Mouse (Mus musculus) left cerebral cortex, postnatal 25 days (tissue): ENCODE results near the gene Rnf17. TPM values are rescaled to one million over a fixed set of nuclear protein-coding genes. Genes with fewer than 3 reads are reported as not detected.

Experiments used
- DNase-seq, 2 experiments: peaks; one replicate each; pipeline ENCODE4 v3.0.0; 2022; ENCODE audit warnings: low spot score in 2 of 2, mixed read lengths in 1 of 2
- intact Hi-C: fragments of 180-260 bp; cut with DNase I; formaldehyde crosslinking; loops from one replicate; pipeline ENCODE4 v1.15.1; 2025
- total RNA-seq, 2 experiments: library from RNA; stranded (reverse); gene quantifications; 2 replicates each; pipeline ENCODE4 v1.2.3; 2021

The Rnf17 gene
- under 1 TPM; 0.44 to 0.85 TPM for total RNA-seq

- no peak for DNase-seq
- intact Hi-C loops = no loop called here
These were observed at the start of gene Rnf17 for GRCm38 (mm10) chr14:56402311-56403071. Rnf17 (plus strand) TSS chr14:56402581.

- peak in 1 of 2 experiments; percentile 23 for DNase-seq
- intact Hi-C loops = no loop called here
These were observed 47.6 kb upstream of the Rnf17 start for GRCm38 (mm10) chr14:56354803-56355202.

- intact Hi-C loops = no loop called here
- no peak for DNase-seq
These were observed 47.0 kb upstream of the Rnf17 start for GRCm38 (mm10) chr14:56355396-56355795.

GRCm38 (mm10) chr14:56356196-56356595 is 46.2 kb upstream of the Rnf17 start:
- intact Hi-C loops = no loop called here
- no peak for DNase-seq

GRCm38 (mm10) chr14:56358422-56358821 is 44.0 kb upstream of the Rnf17 start:
- DNase-seq = no peak
- intact Hi-C loops = no loop called here

GRCm38 (mm10) chr14:56359131-56359530 is 43.2 kb upstream of the Rnf17 start:
- DNase-seq = no peak
- intact Hi-C loops = no loop called here

- DNase-seq = no peak
- intact Hi-C loops = no loop called here
These were observed 37.6 kb upstream of the Rnf17 start, which contains the start of gene Atp12a for GRCm38 (mm10) chr14:56364711-56365237. Atp12a (plus strand) TSS chr14:56365068.

- DNase-seq = no peak
- intact Hi-C loops = no loop called here
These were observed 37.1 kb upstream of the Rnf17 start for GRCm38 (mm10) chr14:56365292-56365691.

- intact Hi-C loops = no loop called here
- DNase-seq = no peak
These were observed 35.7 kb upstream of the Rnf17 start for GRCm38 (mm10) chr14:56366712-56367111.

GRCm38 (mm10) chr14:56368834-56369233 is 33.5 kb upstream of the Rnf17 start:
- DNase-seq = no peak
- intact Hi-C loops = no loop called here

GRCm38 (mm10) chr14:56375731-56376130 is 26.6 kb upstream of the Rnf17 start:
- peak; percentile 84 to 89 for DNase-seq
- intact Hi-C loops = loop anchor here (5.0 to 10.0 kb wide), 2 partner anchors 417 to 689 kb away; no protein-coding TSS in a partner anchor

- DNase-seq = no peak
- intact Hi-C loops = loop anchor here (5.0 to 10.0 kb wide), 2 partner anchors 415 to 687 kb away; no protein-coding TSS in a partner anchor
These were observed 24.6 kb upstream of the Rnf17 start for GRCm38 (mm10) chr14:56377745-56378144.

- intact Hi-C loops = loop anchor here (5.0 to 10.0 kb wide), 2 partner anchors 413 to 685 kb away; no protein-coding TSS in a partner anchor
- no peak for DNase-seq
These were observed 23.0 kb upstream of the Rnf17 start for GRCm38 (mm10) chr14:56379336-56379735.

GRCm38 (mm10) chr14:56382366-56382765 is 20.0 kb upstream of the Rnf17 start:
- no peak for DNase-seq
- intact Hi-C loops = no loop called here

GRCm38 (mm10) chr14:56390247-56390646 is 12.1 kb upstream of the Rnf17 start:
- DNase-seq = no peak
- intact Hi-C loops = no loop called here

- no peak for DNase-seq
- intact Hi-C loops = no loop called here
These were observed 8.6 kb upstream of the Rnf17 start for GRCm38 (mm10) chr14:56393704-56394312.

- intact Hi-C loops = loop anchor here (2.0 kb wide), 1 partner anchor 83 kb away; no protein-coding TSS in a partner anchor
These were observed 4.4 kb upstream of the Rnf17 start for GRCm38 (mm10) chr14:56398001-56398400.

GRCm38 (mm10) chr14:56403072-56403375 is 643 bp downstream of the Rnf17 start:
- intact Hi-C loops = no loop called here
- DNase-seq = no peak

More at GRCm38 (mm10) chr14:56398001-56398400, 4.4 kb upstream of the Rnf17 start:
- DNase-seq = peak; percentile 24 to 35

- no peak for DNase-seq
- intact Hi-C loops = no loop called here
These were observed 59.7 kb downstream of the Rnf17 start for GRCm38 (mm10) chr14:56462090-56462489.

- no peak for DNase-seq
- intact Hi-C loops = no loop called here
These were observed 60.3 kb downstream of the Rnf17 start for GRCm38 (mm10) chr14:56462729-56463128.

GRCm38 (mm10) chr14:56468145-56468544 is 65.8 kb downstream of the Rnf17 start:
- intact Hi-C loops = no loop called here
- peak in 1 of 2 experiments; percentile 4 for DNase-seq
